Mouse (Mus musculus): ENCODE data around the gene Mpp2. TPM values are rescaled to one million over a fixed set of nuclear protein-coding genes. Genes with fewer than 3 reads are reported as not detected.
A peak's percentile ranks its signal among the peaks of the same experiment; 100 is the strongest.

The Mpp2 gene
- polyA plus RNA-seq, 1 experiment from 2014 or later = 37.6 TPM

DNA sequence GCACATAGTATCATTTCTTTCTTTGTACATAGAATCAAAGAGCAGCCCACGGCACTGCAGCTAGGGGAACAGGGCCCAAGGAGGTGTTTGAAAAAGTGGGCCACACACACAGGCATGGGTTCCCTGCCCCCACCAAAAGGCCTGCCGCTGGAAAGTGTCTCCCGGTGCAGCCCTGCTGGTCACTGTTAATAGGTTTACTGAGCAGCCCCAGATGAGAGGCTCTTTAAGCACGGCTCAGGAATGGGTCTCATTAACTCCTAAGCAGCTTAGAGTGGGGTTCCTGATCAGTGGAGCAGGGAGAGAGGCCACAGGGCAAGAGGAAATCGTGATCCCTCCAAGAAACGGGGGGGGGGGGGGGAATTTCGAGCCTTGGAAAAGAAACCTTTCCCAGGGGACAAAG is 4.2 kb downstream of the Mpp2 start:
- H3K9me3 ChIP-seq (ENCODE audit: control insufficient read depth, low read length) = no peaks in the 10 kb centered on the region
- H3K4me2 ChIP-seq (ENCODE audit: low read length) = no peak overlapping the region
- whole genome bisulfite sequencing = 33% methylated on average over 6 of the region's 7 CpGs
- no peak overlapping the region for H3K4me3 ChIP-seq (ENCODE audit: low read length)
- H3K36me3 ChIP-seq (ENCODE audit: control insufficient read depth, insufficient read depth, low read length) = peaks cover 4% of the 10 kb centered on the region; the same call in 1 of the 2 replicates
- no peak for ATAC-seq
- no peaks in the 10 kb centered on the region for H3K27me3 ChIP-seq (replicated peaks; ENCODE audit: control insufficient read depth, insufficient read depth, low read length)
- no peak overlapping the region for H3K9ac ChIP-seq (ENCODE audit: low read depth, low read length)
- peaks cover 29% of the 10 kb centered on the region for H3K4me1 ChIP-seq (ENCODE audit: control insufficient read depth, insufficient read depth, low read depth, low read length)
- no peak overlapping the region for H3K27ac ChIP-seq (ENCODE audit: low read depth, low read length)

GRCm38 (mm10) chr11:102083193-102083592 is 5.1 kb downstream of the Mpp2 start:
- WGBS = 42% methylated on average over 4 of the region's 4 CpGs
- H3K27ac ChIP-seq (ENCODE audit: low read depth, low read length) = no peak overlapping the region
- no peak overlapping the region for H3K9ac ChIP-seq (ENCODE audit: low read depth, low read length)

GRCm38 (mm10) chr11:102082322-102082721 is 6.0 kb downstream of the Mpp2 start:
- 0% methylated on average over 18 of the region's 18 CpGs for WGBS
- Histone ChIP-seq H3K27ac (ENCODE audit: low read depth, low read length) (peak overlapping the region; percentile 23; the same call in 1 of the 2 replicates), H3K9ac (ENCODE audit: low read depth, low read length) (peak overlapping the region; percentile 73), H3K27me3 (replicated peaks; ENCODE audit: control insufficient read depth, insufficient read depth, low read length) (no peaks in the 10 kb centered on the region), H3K9me3 (ENCODE audit: control insufficient read depth, low read length) (no peaks in the 10 kb centered on the region), H3K4me2 (ENCODE audit: low read length) (peak overlapping the region; percentile 93), H3K36me3 (ENCODE audit: control insufficient read depth, insufficient read depth, low read length) (peaks cover 13% of the 10 kb centered on the region), H3K4me1 (ENCODE audit: control insufficient read depth, insufficient read depth, low read depth, low read length) (peaks cover 29% of the 10 kb centered on the region), H3K4me3 (ENCODE audit: low read length) (peak overlapping the region; percentile 50)
- ATAC-seq = peak; percentile 86

More at GRCm38 (mm10) chr11:102083193-102083592, 5.1 kb downstream of the Mpp2 start:
- H3K4me3 ChIP-seq (ENCODE audit: low read length) = no peak overlapping the region
- no peaks in the 10 kb centered on the region for H3K27me3 ChIP-seq (replicated peaks; ENCODE audit: control insufficient read depth, insufficient read depth, low read length)
- no peaks in the 10 kb centered on the region for H3K9me3 ChIP-seq (ENCODE audit: control insufficient read depth, low read length)
- ATAC-seq = no peak
- H3K4me2 ChIP-seq (ENCODE audit: low read length) = peak overlapping the region; percentile 93
- peaks cover 29% of the 10 kb centered on the region for H3K4me1 ChIP-seq (ENCODE audit: control insufficient read depth, insufficient read depth, low read depth, low read length)
- H3K36me3 ChIP-seq (ENCODE audit: control insufficient read depth, insufficient read depth, low read length) = peaks cover 9% of the 10 kb centered on the region

DNA sequence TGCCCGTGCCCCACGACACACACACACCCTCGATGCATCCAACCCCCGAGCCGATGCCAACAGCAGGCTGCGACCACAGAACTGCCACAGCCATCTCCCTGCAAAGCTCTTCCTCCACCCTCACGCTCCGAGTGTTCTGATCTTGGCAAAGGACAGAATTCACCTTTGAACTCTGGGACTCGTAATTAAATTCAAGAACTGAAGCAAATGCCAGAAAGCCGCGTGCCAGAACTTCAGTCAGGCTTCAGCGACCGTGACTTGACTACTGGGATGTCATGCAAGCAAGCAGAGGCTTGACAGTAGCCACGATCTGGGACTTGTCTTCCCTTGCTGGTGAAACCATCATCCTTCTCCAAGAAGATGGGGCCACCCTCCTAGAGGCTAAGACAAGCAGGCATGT is 14.6 kb downstream of the Mpp2 start:
- no peak overlapping the region for H3K27ac ChIP-seq (ENCODE audit: low read depth, low read length)
- no peak for ATAC-seq
- no peaks in the 10 kb centered on the region for H3K9me3 ChIP-seq (ENCODE audit: control insufficient read depth, low read length)
- no peaks in the 10 kb centered on the region for H3K27me3 ChIP-seq (replicated peaks; ENCODE audit: control insufficient read depth, insufficient read depth, low read length)
- H3K36me3 ChIP-seq (ENCODE audit: control insufficient read depth, insufficient read depth, low read length) = peaks cover 12% of the 10 kb centered on the region
- no peak overlapping the region for H3K4me2 ChIP-seq (ENCODE audit: low read length)
- no peak overlapping the region for H3K9ac ChIP-seq (ENCODE audit: low read depth, low read length)
- no peak overlapping the region for H3K4me3 ChIP-seq (ENCODE audit: low read length)
- H3K4me1 ChIP-seq (ENCODE audit: control insufficient read depth, insufficient read depth, low read depth, low read length) = peaks cover 9% of the 10 kb centered on the region
- WGBS = 63% methylated on average over 14 of the region's 14 CpGs

DNA sequence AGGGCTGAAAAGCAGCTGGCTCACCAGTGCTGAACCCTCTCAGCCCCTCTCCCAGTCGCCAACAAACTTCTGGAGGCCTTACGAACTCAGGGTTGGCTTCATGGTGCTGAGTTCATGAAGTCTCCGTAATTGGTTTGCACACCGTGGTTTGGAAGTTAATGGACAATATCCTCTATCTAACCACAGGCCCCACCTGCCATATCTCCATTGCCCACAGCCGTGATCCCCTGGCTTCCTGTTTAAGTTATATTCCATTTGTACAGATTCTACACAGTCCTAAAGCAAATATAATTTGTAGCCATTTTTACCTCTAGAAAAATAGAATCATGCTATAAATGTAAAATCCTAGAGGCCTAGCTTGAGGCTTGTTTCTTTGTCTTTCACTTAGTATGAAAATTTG is 15.6 kb downstream of the Mpp2 start:
- Histone ChIP-seq H3K36me3 (ENCODE audit: control insufficient read depth, insufficient read depth, low read length) (peaks cover 3% of the 10 kb centered on the region), H3K4me1 (ENCODE audit: control insufficient read depth, insufficient read depth, low read depth, low read length) (peaks cover 9% of the 10 kb centered on the region)
- WGBS = 80% methylated on average over 5 of the region's 5 CpGs

GRCm38 (mm10) chr11:102070426-102070825 is 17.9 kb downstream of the Mpp2 start:
- H3K36me3 ChIP-seq (ENCODE audit: control insufficient read depth, insufficient read depth, low read length) = peaks cover 2% of the 10 kb centered on the region; the same call in 1 of the 2 replicates
- H3K27me3 ChIP-seq (replicated peaks; ENCODE audit: control insufficient read depth, insufficient read depth, low read length) = no peaks in the 10 kb centered on the region
- ATAC-seq = peak; percentile 34; the same call in 1 of the 2 replicates
- WGBS = 3% methylated on average over 13 of the region's 13 CpGs
- H3K4me3 ChIP-seq (ENCODE audit: low read length) = no peak overlapping the region
- H3K27ac ChIP-seq (ENCODE audit: low read depth, low read length) = no peak overlapping the region
- no peaks in the 10 kb centered on the region for H3K9me3 ChIP-seq (ENCODE audit: control insufficient read depth, low read length)
- H3K4me2 ChIP-seq (ENCODE audit: low read length) = peak overlapping the region; percentile 22; the same call in 1 of the 2 replicates
- H3K4me1 ChIP-seq (ENCODE audit: control insufficient read depth, insufficient read depth, low read depth, low read length) = peaks cover 9% of the 10 kb centered on the region
- H3K9ac ChIP-seq (ENCODE audit: low read depth, low read length) = no peak overlapping the region

More for the DNA sequence above, 15.6 kb downstream of the Mpp2 start:
- no peaks in the 10 kb centered on the region for H3K9me3 ChIP-seq (ENCODE audit: control insufficient read depth, low read length)
- no peak overlapping the region for H3K9ac ChIP-seq (ENCODE audit: low read depth, low read length)
- no peak overlapping the region for H3K4me3 ChIP-seq (ENCODE audit: low read length)
- H3K4me2 ChIP-seq (ENCODE audit: low read length) = no peak overlapping the region
- H3K27ac ChIP-seq (ENCODE audit: low read depth, low read length) = no peak overlapping the region
- ATAC-seq = no peak
- no peaks in the 10 kb centered on the region for H3K27me3 ChIP-seq (replicated peaks; ENCODE audit: control insufficient read depth, insufficient read depth, low read length)

- H3K36me3 ChIP-seq (ENCODE audit: control insufficient read depth, insufficient read depth, low read length) = no peaks in the 10 kb centered on the region
- ATAC-seq = no peak; the same call in 1 of the 2 replicates
- WGBS = 43% methylated on average over 11 of the region's 11 CpGs
Measured at GRCm38 (mm10) chr11:102069633-102070032, 18.7 kb downstream of the Mpp2 start.

DNA sequence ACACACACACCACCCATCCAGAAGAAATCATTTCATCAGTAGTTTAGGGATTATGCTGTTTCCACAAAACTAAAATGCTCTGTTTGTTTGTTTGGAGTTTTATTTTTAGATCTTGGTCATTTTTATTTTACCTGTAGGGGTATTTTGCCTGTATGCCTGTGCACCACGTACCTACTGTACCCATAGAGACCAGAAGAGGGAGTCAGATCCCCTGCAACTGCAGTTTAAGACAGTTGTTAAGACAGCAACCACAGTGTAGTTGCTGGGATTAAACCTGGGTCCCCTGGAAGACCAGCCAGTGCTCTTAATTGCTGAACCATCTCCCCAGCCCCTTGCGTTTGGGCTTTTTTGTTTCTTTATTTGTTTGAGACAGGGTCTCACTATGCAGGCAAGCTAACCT is 19.3 kb downstream of the Mpp2 start:
- ATAC-seq = no peak
- H3K4me2 ChIP-seq (ENCODE audit: low read length) = no peak overlapping the region
- no peak overlapping the region for H3K9ac ChIP-seq (ENCODE audit: low read depth, low read length)
- H3K27ac ChIP-seq (ENCODE audit: low read depth, low read length) = no peak overlapping the region
- peaks cover 9% of the 10 kb centered on the region for H3K4me1 ChIP-seq (ENCODE audit: control insufficient read depth, insufficient read depth, low read depth, low read length)
- no peaks in the 10 kb centered on the region for H3K27me3 ChIP-seq (replicated peaks; ENCODE audit: control insufficient read depth, insufficient read depth, low read length)
- no peaks in the 10 kb centered on the region for H3K9me3 ChIP-seq (ENCODE audit: control insufficient read depth, low read length)
- no peaks in the 10 kb centered on the region for H3K36me3 ChIP-seq (ENCODE audit: control insufficient read depth, insufficient read depth, low read length)
- no peak overlapping the region for H3K4me3 ChIP-seq (ENCODE audit: low read length)
- 40% methylated on average over 2 of the region's 2 CpGs for WGBS

More at GRCm38 (mm10) chr11:102069633-102070032, 18.7 kb downstream of the Mpp2 start:
- Histone ChIP-seq H3K9ac (ENCODE audit: low read depth, low read length) (no peak overlapping the region), H3K4me2 (ENCODE audit: low read length) (no peak overlapping the region), H3K4me3 (ENCODE audit: low read length) (no peak overlapping the region), H3K9me3 (ENCODE audit: control insufficient read depth, low read length) (no peaks in the 10 kb centered on the region), H3K4me1 (ENCODE audit: control insufficient read depth, insufficient read depth, low read depth, low read length) (peaks cover 9% of the 10 kb centered on the region), H3K27ac (ENCODE audit: low read depth, low read length) (no peak overlapping the region), H3K27me3 (replicated peaks; ENCODE audit: control insufficient read depth, insufficient read depth, low read length) (no peaks in the 10 kb centered on the region)

DNA sequence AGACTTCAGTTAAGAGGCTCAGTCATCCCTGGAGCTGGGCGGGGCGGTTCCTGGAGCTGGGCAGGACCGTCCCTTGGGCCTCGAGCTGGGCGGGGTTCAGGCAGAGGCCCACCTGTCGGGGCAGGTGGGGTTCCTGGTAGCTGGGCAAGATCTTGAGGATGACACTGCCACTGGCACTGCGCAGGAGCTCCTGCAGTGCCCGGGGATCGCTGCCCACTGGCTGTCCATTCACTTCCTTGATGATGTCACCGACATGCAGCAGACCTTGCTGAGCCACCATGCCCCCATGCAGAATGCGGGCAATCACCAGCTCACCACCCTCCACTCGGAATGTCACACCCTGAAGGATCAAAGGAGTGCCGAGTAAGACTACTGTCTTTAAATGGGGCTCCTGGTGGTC is 25.2 kb downstream of the Mpp2 start:
- Histone ChIP-seq H3K4me2 (ENCODE audit: low read length) (no peak overlapping the region), H3K27ac (ENCODE audit: low read depth, low read length) (no peak overlapping the region), H3K4me3 (ENCODE audit: low read length) (no peak overlapping the region), H3K36me3 (ENCODE audit: control insufficient read depth, insufficient read depth, low read length) (peaks cover 12% of the 10 kb centered on the region), H3K9ac (ENCODE audit: low read depth, low read length) (no peak overlapping the region), H3K27me3 (replicated peaks; ENCODE audit: control insufficient read depth, insufficient read depth, low read length) (peaks cover 2% of the 10 kb centered on the region; the same call in 1 of the 2 replicates), H3K4me1 (ENCODE audit: control insufficient read depth, insufficient read depth, low read depth, low read length) (peaks cover 3% of the 10 kb centered on the region), H3K9me3 (ENCODE audit: control insufficient read depth, low read length) (no peaks in the 10 kb centered on the region)
- no peak for ATAC-seq
- WGBS = 87% methylated on average over 13 of the region's 13 CpGs

Data from hindbrain, embryonic 16.5 days (tissue).